Mouse (Mus musculus) cortical plate, adult 2 months (tissue): ENCODE results near the gene Gm34653.

Experiments
- CTCF ChIP-seq: fragments of 200-500 bp; IDR thresholded peaks from 2 replicates; pipeline ENCODE4 v1.5.1; 2011; ENCODE audit warnings: mild to moderate bottlenecking, control low read depth, low read length; ENCODE audit not compliant: insufficient read depth; ENCODE audit errors: extremely low read depth
- POLR2A ChIP-seq: fragments of 200-500 bp; IDR thresholded peaks from 2 replicates; pipeline ENCODE4 v1.6.1; 2011; ENCODE audit warnings: mild to moderate bottlenecking, low read length, control low read depth; ENCODE audit not compliant: insufficient read depth; ENCODE audit errors: extremely low read depth

GRCm38 (mm10) chr2:34794511-34794910 is 38.3 kb upstream of the Gm34653 start:
- TF ChIP-seq CTCF (no peak), POLR2A (no peak)
